Mouse (Mus musculus): ENCODE measurements around the gene AC129217.1. TPM values are rescaled to one million over a fixed set of nuclear protein-coding genes. Genes with fewer than 3 reads are reported as not detected.
"Not testable (repeated sequence)": the region's sequence is repeated elsewhere in the genome, so short reads cannot be mapped to it uniquely, and the experiment has no call there.

Gene AC129217.1
- polyA plus RNA-seq, 1 experiment = not detected

GRCm38 (mm10) chr19:8820424-8820956, 9.1 kb upstream of the AC129217.1 start:
- Histone ChIP-seq H3K27me3 (ENCODE audit: control insufficient read depth) (no peaks in the 10 kb centered on the region), H3K4me1 (ENCODE audit: control insufficient read depth) (peaks cover 45% of the 10 kb centered on the region), H3K9me3 (ENCODE audit: control insufficient read depth, low read length) (no peaks in the 10 kb centered on the region), H3K4me3 (replicated peaks) (peak overlapping the region; percentile 100), H3K36me3 (ENCODE audit: control insufficient read depth) (peaks cover 72% of the 10 kb centered on the region)
- TF ChIP-seq GATA1 (IDR thresholded peaks at IDR 0.05; ENCODE audit: low read length) (peak; percentile 97), TAL1 (IDR thresholded peaks at IDR 0.05; ENCODE audit: low read length) (no peak)

GRCm38 (mm10) chr19:8821146-8821545, 8.4 kb upstream of the AC129217.1 start:
- peak overlapping the region; percentile 100 for H3K4me3 ChIP-seq (replicated peaks)
- no peak for TF ChIP-seq TAL1 (IDR thresholded peaks at IDR 0.05; ENCODE audit: low read length)
- TF ChIP-seq GATA1 (IDR thresholded peaks at IDR 0.05; ENCODE audit: low read length) = no peak
- H3K9me3 ChIP-seq (ENCODE audit: control insufficient read depth, low read length) = no peaks in the 10 kb centered on the region
- peaks cover 73% of the 10 kb centered on the region for H3K36me3 ChIP-seq (ENCODE audit: control insufficient read depth)
- no peaks in the 10 kb centered on the region for H3K27me3 ChIP-seq (ENCODE audit: control insufficient read depth)
- H3K4me1 ChIP-seq (ENCODE audit: control insufficient read depth) = peaks cover 41% of the 10 kb centered on the region

- no peaks in the 10 kb centered on the region for H3K9me3 ChIP-seq (ENCODE audit: control insufficient read depth, low read length)
- TF ChIP-seq TAL1 (IDR thresholded peaks at IDR 0.05; ENCODE audit: low read length) = no peak
- TF ChIP-seq GATA1 (IDR thresholded peaks at IDR 0.05; ENCODE audit: low read length) = no peak
- peaks cover 28% of the 10 kb centered on the region for H3K4me1 ChIP-seq (ENCODE audit: control insufficient read depth)
- peaks cover 76% of the 10 kb centered on the region for H3K36me3 ChIP-seq (ENCODE audit: control insufficient read depth)
- H3K4me3 ChIP-seq (replicated peaks) = peak overlapping the region; percentile 50
- no peaks in the 10 kb centered on the region for H3K27me3 ChIP-seq (ENCODE audit: control insufficient read depth)
These were observed 6.9 kb upstream of the AC129217.1 start for GRCm38 (mm10) chr19:8822696-8823095.

DNA sequence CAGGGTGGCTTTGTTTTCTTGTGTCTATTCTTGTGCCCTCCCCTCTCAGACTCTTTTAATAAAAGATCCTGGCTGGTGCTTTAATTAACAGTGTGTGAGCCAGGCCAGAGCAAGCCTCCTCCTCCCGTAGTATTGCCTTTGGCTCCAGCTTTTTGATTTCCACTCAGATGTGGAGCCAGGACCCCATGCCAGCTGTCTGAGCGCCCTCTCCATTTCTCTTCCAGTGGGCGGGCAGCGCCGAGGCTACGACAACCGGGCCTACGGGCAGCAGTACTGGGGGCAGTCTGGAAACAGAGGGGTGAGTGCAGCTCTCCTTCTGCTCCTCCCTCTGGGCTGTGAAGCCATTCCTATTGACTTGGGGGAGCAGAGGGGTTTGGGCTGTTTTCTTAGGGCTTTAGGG, 1.1 kb downstream of the AC129217.1 start:
- peaks cover 100% of the 10 kb centered on the region for H3K36me3 ChIP-seq (ENCODE audit: control insufficient read depth)
- H3K27me3 ChIP-seq (ENCODE audit: control insufficient read depth) = no peaks in the 10 kb centered on the region
- H3K9me3 ChIP-seq (ENCODE audit: control insufficient read depth, low read length) = no peaks in the 10 kb centered on the region
- H3K4me1 ChIP-seq (ENCODE audit: control insufficient read depth) = peaks cover 9% of the 10 kb centered on the region
- no peak for TF ChIP-seq GATA1 (IDR thresholded peaks at IDR 0.05; ENCODE audit: low read length)
- no peak for TF ChIP-seq TAL1 (IDR thresholded peaks at IDR 0.05; ENCODE audit: low read length)
- no peak overlapping the region for H3K4me3 ChIP-seq (replicated peaks)

DNA sequence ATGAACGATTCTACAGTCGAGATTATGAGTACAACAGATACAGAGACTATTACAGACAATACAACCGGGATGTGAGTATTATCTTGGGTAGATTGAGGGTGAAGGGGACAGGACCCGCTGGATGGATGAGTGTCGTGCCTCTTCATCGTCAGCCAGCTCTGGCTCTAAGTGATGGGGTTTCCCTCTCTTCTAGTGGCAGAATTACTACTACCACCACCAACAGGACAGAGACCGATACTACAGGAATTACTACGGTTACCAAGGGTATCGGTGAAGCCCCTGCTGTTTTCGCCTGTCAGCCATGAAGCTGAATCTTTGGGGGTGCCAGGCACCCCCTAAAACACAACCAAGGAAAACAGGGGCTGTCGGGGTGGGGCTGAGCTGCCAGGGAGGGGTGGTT, 1.7 kb downstream of the AC129217.1 start:
- Histone ChIP-seq H3K27me3 (ENCODE audit: control insufficient read depth) (no peaks in the 10 kb centered on the region), H3K4me3 (replicated peaks) (no peak overlapping the region), H3K9me3 (ENCODE audit: control insufficient read depth, low read length) (no peaks in the 10 kb centered on the region), H3K4me1 (ENCODE audit: control insufficient read depth) (peaks cover 10% of the 10 kb centered on the region), H3K36me3 (ENCODE audit: control insufficient read depth) (peaks cover 100% of the 10 kb centered on the region)
- TF ChIP-seq GATA1 (IDR thresholded peaks at IDR 0.05; ENCODE audit: low read length) = no peak
- TF ChIP-seq TAL1 (IDR thresholded peaks at IDR 0.05; ENCODE audit: low read length) = no peak

DNA sequence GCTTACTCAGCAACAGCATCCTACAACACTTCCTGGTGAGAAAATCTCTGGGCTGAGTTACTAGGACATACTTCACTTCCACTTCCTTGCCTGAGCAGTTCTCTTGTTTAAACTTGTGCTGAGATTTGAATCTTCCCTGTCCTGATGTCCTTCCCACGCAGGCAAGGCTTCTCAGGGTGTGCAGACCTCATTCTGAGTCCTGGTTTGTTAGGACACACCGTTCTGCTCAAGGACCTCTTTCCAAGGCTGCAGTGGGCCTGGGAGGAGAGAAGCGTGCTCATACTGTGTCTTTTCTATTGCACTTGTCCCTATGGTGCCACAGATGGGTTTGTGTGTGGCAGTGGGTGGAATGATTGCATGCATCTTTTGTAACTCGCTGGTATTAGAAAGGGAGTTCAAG, 3.4 kb downstream of the AC129217.1 start:
- TF ChIP-seq TAL1 (IDR thresholded peaks at IDR 0.05; ENCODE audit: low read length) (no peak), GATA1 (IDR thresholded peaks at IDR 0.05; ENCODE audit: low read length) (no peak)
- no peaks in the 10 kb centered on the region for H3K27me3 ChIP-seq (ENCODE audit: control insufficient read depth)
- peaks cover 85% of the 10 kb centered on the region for H3K36me3 ChIP-seq (ENCODE audit: control insufficient read depth)
- no peak overlapping the region for H3K4me3 ChIP-seq (replicated peaks)
- peaks cover 21% of the 10 kb centered on the region for H3K4me1 ChIP-seq (ENCODE audit: control insufficient read depth)
- no peaks in the 10 kb centered on the region for H3K9me3 ChIP-seq (ENCODE audit: control insufficient read depth, low read length)

- peaks cover 55% of the 10 kb centered on the region for H3K36me3 ChIP-seq (ENCODE audit: control insufficient read depth)
These were observed 6.8 kb downstream of the AC129217.1 start for GRCm38 (mm10) chr19:8836327-8836726.

GRCm38 (mm10) chr19:8837251-8837791, 7.7 kb downstream of the AC129217.1 start, which contains the start of gene Bscl2:
Bscl2 (plus strand) TSS chr19:8837467.
- TF ChIP-seq GATA1 (IDR thresholded peaks at IDR 0.05; ENCODE audit: low read length) (no peak), TAL1 (IDR thresholded peaks at IDR 0.05; ENCODE audit: low read length) (no peak)
- Histone ChIP-seq H3K36me3 (ENCODE audit: control insufficient read depth) (peaks cover 52% of the 10 kb centered on the region), H3K4me1 (ENCODE audit: control insufficient read depth) (peaks cover 52% of the 10 kb centered on the region), H3K4me3 (replicated peaks) (peak within 1 kb of the TSS; percentile 86), H3K9me3 (ENCODE audit: control insufficient read depth, low read length) (no peaks in the 10 kb centered on the region), H3K27me3 (ENCODE audit: control insufficient read depth) (no peaks in the 10 kb centered on the region)

More at GRCm38 (mm10) chr19:8836327-8836726, 6.8 kb downstream of the AC129217.1 start:
- H3K9me3 ChIP-seq (ENCODE audit: control insufficient read depth, low read length); H3K27me3 ChIP-seq (ENCODE audit: control insufficient read depth); H3K4me3 ChIP-seq (replicated peaks): not testable (repeated sequence)
- peaks cover 51% of the 10 kb centered on the region for H3K4me1 ChIP-seq (ENCODE audit: control insufficient read depth)

- Histone ChIP-seq H3K36me3 (ENCODE audit: control insufficient read depth) (peaks cover 50% of the 10 kb centered on the region), H3K4me3 (replicated peaks) (peak overlapping the region; percentile 86)
- no peak for TF ChIP-seq TAL1 (IDR thresholded peaks at IDR 0.05; ENCODE audit: low read length)
These were observed 8.6 kb downstream of the AC129217.1 start for GRCm38 (mm10) chr19:8838041-8838730.

More at GRCm38 (mm10) chr19:8838041-8838730, 8.6 kb downstream of the AC129217.1 start:
- H3K27me3 ChIP-seq (ENCODE audit: control insufficient read depth) = no peaks in the 10 kb centered on the region
- H3K4me1 ChIP-seq (ENCODE audit: control insufficient read depth) = peaks cover 51% of the 10 kb centered on the region
- no peaks in the 10 kb centered on the region for H3K9me3 ChIP-seq (ENCODE audit: control insufficient read depth, low read length)
